Mouse (Mus musculus): ENCODE measurements around the gene Lrrc8b. TPM values are rescaled to one million over a fixed set of nuclear protein-coding genes. Genes with fewer than 3 reads are reported as not detected.

Lrrc8b gene
- 49.2 TPM for polyA plus RNA-seq (2015; fragmentation: Illumina TruSeq; extraction: RNeasy Lipid Tissue Mini Kit (QIAGEN cat#74804); ENCODE audit: low read depth, low replicate concordance)

GRCm38 (mm10) chr5:105415198-105415791, at the start of gene Lrrc8b:
Gene Lrrc8b (plus strand): TSS chr5:105415775.

GRCm38 (mm10) chr5:105519096-105519975, 103.8 kb downstream of the Lrrc8b start, which contains the start of gene Lrrc8c:
Gene Lrrc8c (plus strand): TSS chr5:105519388.

Other genes starting within 250 kb of the Lrrc8b start
- not detected for gene Gbp10, start 176.2 kb upstream of the Lrrc8b start, polyA plus RNA-seq (2015; fragmentation: Illumina TruSeq; extraction: RNeasy Lipid Tissue Mini Kit (QIAGEN cat#74804); ENCODE audit: low read depth, low replicate concordance)
- gene Gm43302, start 122.1 kb upstream of the Lrrc8b start, polyA plus RNA-seq (2015; fragmentation: Illumina TruSeq; extraction: RNeasy Lipid Tissue Mini Kit (QIAGEN cat#74804); ENCODE audit: low read depth, low replicate concordance), result 0.46 TPM
- gene Gbp6, start 122.1 kb upstream of the Lrrc8b start, polyA plus RNA-seq (2015; fragmentation: Illumina TruSeq; extraction: RNeasy Lipid Tissue Mini Kit (QIAGEN cat#74804); ENCODE audit: low read depth, low replicate concordance), result 1.8 TPM
- 8.8 TPM for gene Lrrc8c, start 103.6 kb downstream of the Lrrc8b start, polyA plus RNA-seq (2015; fragmentation: Illumina TruSeq; extraction: RNeasy Lipid Tissue Mini Kit (QIAGEN cat#74804); ENCODE audit: low read depth, low replicate concordance)

All from brain, adult 10 weeks (tissue).